Mouse (Mus musculus) adrenal gland, adult 8-10 months (tissue): Measurements from ENCODE around the gene Oip5. TPM values are rescaled to one million over a fixed set of nuclear protein-coding genes. Genes with fewer than 3 reads are reported as not detected.

Source experiments
- DNase-seq: peaks from one replicate; pipeline ENCODE4 v3.0.0; 2022
- total RNA-seq, 4 experiments: library from RNA; stranded (reverse); gene quantifications; 2 replicates each; pipeline ENCODE4 v1.2.4; 2022

The Oip5 gene
- total RNA-seq, 4 experiments from 2014 or later, result 0.65 to 1.8 (median 1.2) TPM

GRCm38 (mm10) chr2:119584282-119584681 lies 34.0 kb downstream of the Oip5 start:
- no peak for DNase-seq

- no peak for DNase-seq
Measured at GRCm38 (mm10) chr2:119583439-119583838, 34.8 kb downstream of the Oip5 start.

- DNase-seq, result no peak
Measured at GRCm38 (mm10) chr2:119581571-119581970, 36.7 kb downstream of the Oip5 start.

GRCm38 (mm10) chr2:119572471-119572870 lies 45.8 kb downstream of the Oip5 start:
- DNase-seq, result no peak

GRCm38 (mm10) chr2:119566182-119566855 lies 52.0 kb downstream of the Oip5 start:
- DNase-seq, result no peak

- DNase-seq, result no peak
Measured at GRCm38 (mm10) chr2:119565284-119565683, 53.0 kb downstream of the Oip5 start.

GRCm38 (mm10) chr2:119561794-119562193 lies 56.5 kb downstream of the Oip5 start:
- no peak for DNase-seq

Other genes with a start within 250 kb of the Oip5 start
- 10 to 100 TPM; 21.6 to 30.7 (median 23.7) TPM for gene Ino80, start 140.8 kb downstream of the Oip5 start, total RNA-seq
- gene Exd1, start 70.8 kb downstream of the Oip5 start, total RNA-seq, result 1 to 10 TPM in 3 of 4 experiments, under 1 TPM in 1; 0.99 to 2.1 (median 1.1) TPM
- 100 to 1,000 TPM; 229 to 290 (median 261) TPM for gene Chp1, start 70.8 kb downstream of the Oip5 start, total RNA-seq
- gene Nusap1, start 171 bp downstream of the Oip5 start, total RNA-seq, result 1 to 10 TPM in 3 of 4 experiments, under 1 TPM in 1; 0.64 to 1.8 (median 1.4) TPM
- 10 to 100 TPM; 37.8 to 47.3 (median 43.0) TPM for gene Ndufaf1, start 44.4 kb upstream of the Oip5 start, total RNA-seq
- 10 to 100 TPM; 27.3 to 33.0 (median 28.7) TPM for gene Rtf1, start 56.6 kb upstream of the Oip5 start, total RNA-seq
- 1 to 10 TPM; 1.5 to 2.0 (median 1.8) TPM for gene Itpka, start 123.9 kb upstream of the Oip5 start, total RNA-seq
- 1 to 10 TPM in 3 of 4 experiments, under 1 TPM in 1; 0.78 to 2.3 (median 1.6) TPM for gene Ltk, start 142.0 kb upstream of the Oip5 start, total RNA-seq
- 10 to 100 TPM; 18.2 to 30.2 (median 22.7) TPM for gene Rpap1, start 169.1 kb upstream of the Oip5 start, total RNA-seq
- 1 to 10 TPM; 3.9 to 5.2 (median 4.4) TPM for gene Tyro3, start 179.3 kb upstream of the Oip5 start, total RNA-seq